Mouse (Mus musculus) thymus, postnatal 0 days (tissue): ENCODE measurements around the gene Sla2. TPM values are rescaled to one million over a fixed set of nuclear protein-coding genes. Genes with fewer than 3 reads are reported as not detected.
A peak's percentile ranks its signal among the peaks of the same experiment; 100 is the strongest.
"Not testable (repeated sequence)": the region's sequence is repeated elsewhere in the genome, so short reads cannot be mapped to it uniquely, and the experiment has no call there.

ENCODE experiments used
- DNase-seq: peaks from one replicate; pipeline ENCODE4 v3.0.0-alpha.2; 2015; ENCODE audit warnings: low spot score
- polyA plus RNA-seq: library from polyadenylated mRNA; unstranded; fragments of >200 nt; fragmentation: Nextera tagmentation; extraction: Ambion mirVana; gene quantifications from 2 replicates; pipeline ENCODE4 v1.2.1, GENCODE M21; 2015

The Sla2 gene
- polyA plus RNA-seq, 1 experiment from 2014 or later = 115 TPM

DNA sequence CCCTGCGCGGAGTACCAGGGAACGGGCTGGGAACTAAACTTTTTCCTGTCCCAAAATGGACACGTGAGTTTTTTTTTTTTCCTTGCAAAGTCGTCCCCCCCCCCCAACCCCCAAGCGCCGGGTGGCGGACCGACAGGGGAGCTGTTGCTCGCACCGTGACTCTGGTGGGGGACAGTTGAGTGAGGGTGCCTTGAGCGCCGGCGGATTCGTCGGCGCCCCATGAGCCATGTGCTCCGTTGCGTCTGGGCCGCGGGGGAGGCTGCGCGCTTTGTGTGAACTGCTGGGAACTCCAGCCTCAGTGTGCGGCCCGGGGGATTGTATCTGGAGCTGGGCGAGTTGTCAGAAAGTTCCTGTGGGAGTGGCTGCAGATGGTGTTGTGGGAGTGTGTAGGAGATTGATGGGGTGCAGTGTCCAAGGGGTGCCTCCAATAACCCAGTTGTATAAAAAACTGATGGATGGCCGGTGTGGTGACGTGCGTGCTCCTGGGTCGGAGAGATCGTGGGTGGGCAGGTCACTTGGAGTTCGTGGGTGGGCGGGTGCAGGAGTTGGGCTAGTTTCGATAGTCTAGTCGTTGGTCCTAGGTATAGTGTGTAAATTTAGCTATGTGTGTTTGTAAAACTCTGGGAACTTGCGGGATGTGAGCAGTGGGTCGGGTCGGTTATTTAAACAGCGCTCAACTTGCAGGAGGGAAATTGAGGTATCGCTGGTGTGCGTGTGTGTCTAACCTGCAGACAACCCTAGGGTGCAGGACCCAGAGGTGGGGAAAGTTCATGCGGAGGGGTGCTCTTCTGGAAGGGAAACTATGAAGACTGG is 45.8 kb downstream of the Sla2 start:
- DNase-seq = peak; percentile 71

DNA sequence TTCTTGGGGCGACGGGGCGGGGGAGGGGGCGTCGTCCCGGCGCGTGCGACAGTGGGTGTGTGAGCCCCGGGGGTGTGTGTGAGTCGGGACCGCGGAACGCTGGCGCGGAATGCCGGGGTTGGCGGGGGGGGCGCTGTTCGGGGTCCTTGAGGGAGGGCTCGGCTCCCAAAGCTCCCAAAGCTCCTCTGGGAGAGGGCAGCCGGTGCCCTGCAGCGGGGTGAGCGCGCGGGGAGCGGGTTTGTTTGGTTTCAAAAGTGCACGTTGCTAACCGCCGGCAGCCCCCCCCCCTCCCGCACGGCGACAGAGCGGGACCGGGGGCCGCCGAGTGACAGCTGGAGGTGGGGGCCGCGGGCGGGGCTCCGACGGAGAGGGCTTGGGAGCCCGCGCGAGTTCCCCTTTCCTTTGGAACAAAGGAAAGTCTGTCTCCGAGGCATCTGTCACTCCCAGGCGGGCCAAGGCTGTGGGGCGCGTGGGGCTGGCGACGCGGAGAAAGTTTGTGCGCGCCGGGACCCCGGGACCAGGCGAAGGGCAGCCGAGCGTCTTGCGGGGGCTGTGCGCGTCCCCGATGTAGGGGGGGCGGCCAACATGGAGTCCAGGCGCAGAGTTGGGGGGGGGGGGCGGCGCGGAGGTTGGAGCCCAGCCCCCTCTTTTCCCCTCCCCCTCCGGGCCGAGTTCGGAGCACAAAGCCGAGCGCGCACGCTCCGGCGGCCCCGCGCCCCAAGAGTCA is 46.5 kb downstream of the Sla2 start:
- no peak for DNase-seq

DNA sequence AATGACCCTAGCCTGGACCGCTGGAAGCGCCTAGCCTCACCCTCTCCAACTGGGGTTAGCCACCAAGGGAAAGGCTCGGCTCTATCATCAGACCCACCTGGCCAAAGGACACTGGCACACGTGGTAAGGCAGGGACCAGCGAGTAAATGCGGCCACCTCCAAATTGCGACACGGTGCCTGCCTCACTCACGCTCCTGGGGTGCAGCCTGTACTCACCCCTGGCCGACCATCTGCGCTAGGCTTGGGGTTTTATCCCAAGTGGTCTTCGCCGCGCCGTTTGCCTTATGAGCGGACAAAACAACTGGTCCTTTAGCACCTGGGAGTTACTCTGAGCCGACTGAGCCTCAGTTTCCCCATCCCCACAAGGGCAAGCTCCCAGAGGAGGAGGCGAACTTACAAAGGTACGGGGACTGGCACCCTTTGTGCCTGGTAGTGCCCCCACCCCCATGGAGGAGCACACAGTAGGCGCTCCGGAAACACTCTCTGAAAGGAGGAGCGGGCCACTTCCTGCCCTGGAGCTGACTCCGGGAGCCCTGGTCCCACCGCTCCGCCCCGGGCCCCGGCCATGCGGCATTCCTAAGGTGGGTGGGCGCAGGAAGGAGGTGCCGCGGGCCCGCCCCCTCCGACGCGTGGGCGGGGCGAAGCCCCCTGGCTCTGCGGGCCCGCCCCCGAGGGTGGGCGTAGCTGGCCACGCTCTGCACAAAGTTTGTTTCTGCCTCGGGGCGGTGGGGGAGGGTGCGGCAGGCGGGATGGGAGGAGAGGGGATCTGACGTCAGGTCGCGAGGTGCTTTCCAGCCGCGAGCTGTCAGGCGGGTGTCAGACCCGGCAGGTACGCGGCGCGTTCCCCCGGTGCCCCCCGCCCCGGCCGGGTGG is 47.4 kb downstream of the Sla2 start, which contains the start of gene Tgif2:
TSS of gene Tgif2 (plus strand) at position 689 of the 873 bp plus-strand sequence.
- DNase-seq = peak; percentile 94

DNA sequence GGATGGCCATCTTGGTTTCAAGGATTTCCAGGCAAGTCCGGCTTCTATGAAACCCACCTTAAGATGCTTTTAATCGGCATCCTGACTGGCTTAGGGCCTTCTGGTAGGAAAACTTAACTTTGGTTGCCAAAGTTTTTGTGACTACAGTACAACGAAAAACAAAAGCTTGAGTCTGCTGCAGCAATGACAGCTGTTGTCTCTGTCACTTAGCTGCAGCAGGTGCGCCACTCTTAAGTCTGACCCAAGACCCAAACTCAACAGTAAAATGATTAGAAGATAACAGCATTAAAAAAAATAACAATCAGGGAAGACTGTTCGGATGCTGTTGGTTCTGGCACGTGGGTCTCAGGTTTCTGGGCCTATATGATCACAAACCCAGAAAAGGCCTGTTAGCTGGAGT is 48.2 kb downstream of the Sla2 start:
- DNase-seq = no peak

DNA sequence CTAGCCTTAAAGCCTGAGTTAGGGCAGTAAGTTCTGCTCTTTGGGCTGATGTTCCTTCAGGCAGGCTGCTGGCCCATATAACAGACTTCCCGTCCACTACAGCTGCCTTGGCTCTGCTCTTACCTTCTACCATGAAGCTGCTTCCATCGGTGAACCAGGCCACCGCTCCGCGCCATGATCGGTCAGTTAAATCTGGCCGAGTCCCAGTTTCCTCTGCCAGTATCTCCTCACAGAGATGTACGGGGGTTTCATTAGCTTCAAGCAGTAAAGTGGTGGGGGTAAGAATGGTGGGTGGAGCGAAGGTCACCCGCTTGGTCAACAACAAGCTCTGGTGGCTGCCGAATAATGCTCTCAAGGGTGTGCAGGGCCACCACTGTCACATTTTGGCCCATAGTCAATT is 52.7 kb downstream of the Sla2 start:
- no peak for DNase-seq

DNA sequence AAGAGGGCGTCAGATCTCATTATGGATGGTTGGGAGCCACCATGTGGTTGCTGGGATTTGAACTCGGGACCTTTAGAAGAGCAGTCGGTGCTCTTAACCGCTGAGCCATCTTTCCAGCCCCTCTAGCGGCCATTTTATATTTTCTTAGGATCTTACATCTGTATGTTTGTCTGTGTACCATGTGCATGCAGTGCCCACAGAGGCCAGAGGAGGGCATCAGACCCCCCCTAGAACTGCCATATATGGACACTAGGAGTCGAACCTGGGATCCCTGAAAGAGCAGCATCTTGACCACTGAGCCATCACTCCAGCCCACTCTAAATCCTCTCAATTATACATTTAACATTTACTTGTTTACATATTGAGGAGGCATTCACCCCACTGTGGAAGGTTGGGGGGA is 61.9 kb downstream of the Sla2 start:
- DNase-seq = not testable (repeated sequence)

Other genes with a start within 250 kb of the Sla2 start
- gene Myl9, start 111.8 kb downstream of the Sla2 start, polyA plus RNA-seq = 20.6 and 27.1 TPM in 2 replicates
- 17.2 and 19.2 TPM in 2 replicates for gene Tgif2, start 47.2 kb downstream of the Sla2 start, polyA plus RNA-seq
- gene 4930518I15Rik, start 29.2 kb downstream of the Sla2 start, polyA plus RNA-seq = 4.3 and 8.4 TPM in 2 replicates
- 178 and 179 TPM in 2 replicates for gene Rab5if, start 24.1 kb downstream of the Sla2 start, polyA plus RNA-seq
- gene Ndrg3, start 104.9 kb upstream of the Sla2 start, polyA plus RNA-seq = 125 and 141 TPM in 2 replicates
- 30.9 and 31.3 TPM in 2 replicates for gene Dsn1, start 120.0 kb upstream of the Sla2 start, polyA plus RNA-seq
- 0.57 TPM in 2 replicates for gene Soga1, start 192.1 kb upstream of the Sla2 start, polyA plus RNA-seq
- not detected in 2 replicates for gene Tldc2, start 199.9 kb upstream of the Sla2 start, polyA plus RNA-seq
- gene Samhd1, start 248.1 kb upstream of the Sla2 start, polyA plus RNA-seq = 23.5 and 25.5 TPM in 2 replicates